Mouse (Mus musculus): ENCODE results near the gene Ssr1.

Ssr1 gene

GRCm38 (mm10) chr13:37993704-37994404, at the start of gene Ssr1:
Gene Ssr1, minus strand, starts transcription at chr13:37994217.
- DNase-seq (ENCODE audit: extremely low read depth, low read depth, low spot score): peak; percentile 8

DNA sequence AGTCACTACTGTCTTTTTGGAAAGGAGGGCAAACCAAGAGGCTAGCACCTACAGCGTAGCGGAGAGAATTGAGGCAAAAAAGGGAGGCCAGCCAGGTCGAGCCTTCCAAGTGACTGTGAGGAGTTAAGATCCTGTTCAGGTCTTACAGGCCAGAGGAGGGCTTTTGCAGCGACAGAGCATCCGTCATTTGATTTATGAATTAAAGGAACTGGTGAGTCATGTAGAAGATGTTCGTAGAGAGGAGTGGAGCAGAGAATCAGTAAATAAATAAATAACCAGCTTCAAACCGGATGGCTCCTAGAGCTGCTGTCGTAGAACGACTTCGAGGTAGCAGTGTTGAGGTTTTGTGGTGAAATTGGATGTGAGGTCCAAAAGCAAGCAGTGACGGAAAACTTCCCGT, 43.8 kb upstream of the Ssr1 start:
- no peak for DNase-seq (ENCODE audit: extremely low read depth, low read depth, low spot score)

DNA sequence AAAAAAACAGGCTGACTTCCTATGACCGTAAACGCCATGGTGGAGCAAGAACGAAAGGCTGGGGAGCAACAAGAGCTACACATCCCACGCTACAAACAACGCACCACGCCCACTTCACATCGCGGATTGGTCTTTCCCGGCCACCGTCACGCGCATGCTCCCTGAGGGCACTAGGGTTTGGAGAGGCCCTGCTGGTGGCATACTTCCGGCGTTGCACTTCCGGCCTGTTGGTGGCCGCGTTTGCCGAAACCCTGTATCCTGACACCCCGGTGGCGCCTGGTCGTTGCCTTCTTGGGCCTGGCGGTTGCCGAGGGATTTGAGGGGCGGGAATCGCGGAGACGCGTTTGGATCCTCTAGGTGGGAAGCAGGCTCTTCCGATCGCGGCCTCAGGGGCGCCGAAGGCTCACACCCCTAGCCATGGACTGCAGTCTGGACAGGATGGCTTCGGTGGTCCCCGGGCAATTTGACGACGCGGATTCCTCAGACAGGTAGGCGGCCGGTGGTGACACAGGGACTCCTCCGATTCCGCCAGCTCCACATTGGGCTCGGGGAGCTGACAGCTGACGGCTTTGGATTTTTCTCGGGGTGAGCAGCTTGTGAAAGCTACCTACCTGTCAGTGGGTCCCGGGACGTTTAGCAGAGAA, 43.1 kb upstream of the Ssr1 start, which contains the start of gene Cage1:
Gene Cage1, minus strand, starts transcription at position 26 of the 644 bp plus-strand sequence.
- DNase-seq (ENCODE audit: extremely low read depth, low read depth, low spot score): peak; percentile 57

GRCm38 (mm10) chr13:38036343-38037043, 42.5 kb upstream of the Ssr1 start, which contains the start of gene Riok1:
Gene Riok1, plus strand, starts transcription at chr13:38036995.
- no peak for DNase-seq (ENCODE audit: extremely low read depth, low read depth, low spot score)

DNA sequence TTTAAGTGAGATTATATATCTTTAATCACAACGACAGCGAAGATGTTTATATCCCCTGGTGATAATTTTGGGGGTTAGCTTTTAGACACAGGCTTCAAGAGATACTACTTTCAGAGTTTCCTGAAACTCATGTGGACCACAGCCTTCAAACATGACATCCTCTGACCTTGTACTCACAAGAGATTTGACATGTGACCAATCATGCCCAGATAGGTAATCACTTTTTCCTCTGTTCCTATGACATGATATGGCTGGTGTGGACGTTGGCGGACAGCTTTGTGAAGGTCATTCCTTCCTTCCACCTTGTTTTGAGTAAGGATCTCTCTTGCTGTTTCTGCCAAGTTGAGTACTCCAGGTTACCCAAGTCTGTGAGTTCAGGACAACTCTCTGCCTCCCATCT, 34.4 kb upstream of the Ssr1 start:
- no peak for DNase-seq (ENCODE audit: extremely low read depth, low read depth, low spot score)

GRCm38 (mm10) chr13:38027618-38028248, 33.7 kb upstream of the Ssr1 start:
- no peak for DNase-seq (ENCODE audit: extremely low read depth, low read depth, low spot score)

- DNase-seq (ENCODE audit: extremely low read depth, low read depth, low spot score): no peak
Measured at GRCm38 (mm10) chr13:38025874-38026273, 31.9 kb upstream of the Ssr1 start.

DNA sequence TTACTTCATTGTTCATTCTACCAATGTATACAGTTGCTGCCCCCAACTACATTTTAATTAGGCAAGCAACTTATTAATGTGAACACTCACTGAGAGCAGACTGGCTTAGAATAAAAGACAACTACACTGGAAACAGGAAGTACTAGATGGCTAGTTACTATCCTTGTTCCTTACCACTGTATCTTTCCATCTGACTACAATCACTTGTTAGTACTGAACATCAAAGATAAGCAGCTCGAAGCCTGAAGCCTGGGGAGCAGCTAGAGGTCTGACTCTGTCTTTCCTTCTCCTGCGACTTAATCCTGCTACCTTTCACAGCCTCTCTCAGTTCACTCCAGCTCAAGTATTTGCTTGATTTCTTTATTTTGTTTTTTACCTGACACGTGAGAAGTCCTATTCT, 24.8 kb upstream of the Ssr1 start:
- no peak for DNase-seq (ENCODE audit: extremely low read depth, low read depth, low spot score)

DNA sequence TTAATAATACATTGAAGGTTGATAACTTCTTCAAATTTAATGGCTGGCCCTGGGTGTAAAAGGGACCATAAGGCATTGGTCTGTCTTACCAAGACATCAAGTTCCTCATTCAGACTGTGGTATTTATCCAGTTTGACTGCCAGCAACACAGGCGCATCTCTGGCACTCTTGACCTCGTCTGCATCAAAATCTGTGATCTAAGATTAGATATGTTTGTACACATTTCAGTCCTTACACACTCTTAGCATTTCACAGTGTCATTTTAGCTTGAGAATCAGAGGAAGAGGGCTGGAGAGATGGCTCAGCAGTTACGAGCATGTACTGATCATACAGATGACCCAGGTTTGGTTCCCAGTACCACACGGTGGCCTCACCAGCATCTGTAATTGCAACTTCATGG, 21.6 kb upstream of the Ssr1 start:
- DNase-seq (ENCODE audit: extremely low read depth, low read depth, low spot score): no peak

DNA sequence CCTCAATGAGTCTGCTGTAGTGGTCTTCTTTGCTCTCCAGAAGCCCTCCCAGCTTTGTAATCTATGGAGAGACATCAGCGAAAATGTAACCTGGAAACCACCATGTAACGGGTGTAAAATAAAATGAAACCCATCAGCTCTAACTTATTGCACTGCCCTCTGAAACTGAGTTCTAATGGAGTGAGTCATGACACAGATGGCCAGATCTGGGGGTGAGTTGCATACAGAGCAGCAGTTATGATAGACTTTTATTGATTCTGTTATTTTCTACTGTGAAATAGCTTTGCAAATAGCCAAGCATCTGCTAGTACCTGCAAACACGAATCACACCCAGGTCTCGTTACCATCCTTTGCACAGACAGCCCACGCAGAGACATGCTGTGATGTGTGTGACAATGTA, 18.4 kb upstream of the Ssr1 start:
- DNase-seq (ENCODE audit: extremely low read depth, low read depth, low spot score): no peak

- DNase-seq (ENCODE audit: extremely low read depth, low read depth, low spot score): no peak
Measured at GRCm38 (mm10) chr13:38010444-38010910, 16.5 kb upstream of the Ssr1 start.

DNA sequence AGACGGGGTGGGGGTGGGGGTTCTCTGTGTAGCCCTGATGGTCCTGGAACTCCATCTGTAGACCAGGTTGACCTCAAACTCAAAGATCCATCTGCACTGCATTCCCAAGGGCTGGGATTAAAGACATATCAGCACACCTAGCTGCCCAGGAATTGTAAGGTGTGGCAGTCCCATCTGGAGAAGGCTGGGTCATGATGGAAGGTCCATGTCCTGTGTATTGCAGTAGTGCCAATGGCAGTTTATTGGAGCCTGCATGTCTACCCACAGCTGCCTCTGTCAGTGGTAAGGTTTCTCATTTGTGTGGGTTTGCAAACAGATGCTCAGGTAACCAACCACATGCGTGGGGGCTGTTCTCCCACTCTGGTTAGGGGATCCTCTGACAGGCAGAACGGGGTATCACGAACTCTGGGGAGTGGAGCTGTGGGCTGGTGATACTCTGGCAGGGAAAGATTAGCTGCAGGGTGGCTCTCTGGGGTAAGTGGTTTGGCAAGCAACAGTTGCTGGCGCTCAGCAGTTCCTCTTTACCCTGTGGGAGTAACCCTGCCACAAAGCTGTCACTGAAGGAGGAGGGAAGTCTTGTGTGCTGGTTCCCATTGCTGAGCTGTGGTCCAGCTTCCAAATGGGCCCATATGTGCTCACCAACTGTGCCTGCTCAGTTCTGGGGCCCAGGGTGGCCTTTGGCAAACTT, 15.8 kb upstream of the Ssr1 start:
- no peak for DNase-seq (ENCODE audit: extremely low read depth, low read depth, low spot score)

DNA sequence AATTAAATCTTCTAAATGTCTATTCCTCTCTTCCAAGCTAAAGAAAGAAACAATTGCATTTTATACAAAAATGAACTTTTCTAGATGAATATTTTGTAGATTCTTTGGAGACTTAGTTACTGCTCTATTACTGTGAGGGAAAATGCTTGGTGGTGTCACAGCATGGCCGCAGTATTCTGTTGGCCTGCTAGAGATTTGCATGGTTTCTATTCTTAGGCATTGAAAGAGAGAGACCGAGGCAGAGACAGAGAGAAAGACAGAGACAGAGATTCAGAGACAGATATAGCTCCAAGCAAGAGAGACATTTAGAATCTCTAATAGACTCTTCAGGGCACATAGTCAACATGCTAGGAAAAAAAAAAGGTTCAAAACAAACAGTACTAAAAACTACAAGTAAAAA, 14.0 kb upstream of the Ssr1 start:
- DNase-seq (ENCODE audit: extremely low read depth, low read depth, low spot score): no peak

- no peak for DNase-seq (ENCODE audit: extremely low read depth, low read depth, low spot score)
Measured at GRCm38 (mm10) chr13:38002461-38002860, 8.4 kb upstream of the Ssr1 start.

- DNase-seq (ENCODE audit: extremely low read depth, low read depth, low spot score): no peak
Measured at GRCm38 (mm10) chr13:37999713-38000112, 5.7 kb upstream of the Ssr1 start.

DNA sequence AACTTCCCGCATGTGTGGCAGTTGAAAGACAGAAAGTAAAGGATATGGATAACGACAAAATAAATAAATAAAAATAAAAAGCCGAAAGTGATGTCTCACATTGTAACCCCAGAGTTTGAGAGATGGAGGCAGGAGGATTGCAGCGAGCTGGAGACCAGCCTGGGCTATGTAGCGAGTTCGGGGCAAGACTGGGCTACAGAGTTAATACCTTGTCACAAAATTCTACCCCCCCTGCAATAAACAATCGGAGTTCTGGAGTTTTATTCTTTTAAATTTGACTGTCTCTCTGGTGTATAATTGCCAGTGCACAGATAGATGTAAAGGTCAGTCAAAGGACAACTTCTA, 360 bp upstream of the Ssr1 start:
- no peak for DNase-seq (ENCODE audit: extremely low read depth, low read depth, low spot score)

- no peak for DNase-seq (ENCODE audit: extremely low read depth, low read depth, low spot score)
Measured at GRCm38 (mm10) chr13:37993376-37993703, 677 bp downstream of the Ssr1 start.

- DNase-seq (ENCODE audit: extremely low read depth, low read depth, low spot score): no peak
Measured at GRCm38 (mm10) chr13:37992638-37993371, 1.2 kb downstream of the Ssr1 start.

GRCm38 (mm10) chr13:37989701-37990100, 4.3 kb downstream of the Ssr1 start:
- no peak for DNase-seq (ENCODE audit: extremely low read depth, low read depth, low spot score)

GRCm38 (mm10) chr13:37986166-37986565, 7.9 kb downstream of the Ssr1 start:
- DNase-seq (ENCODE audit: extremely low read depth, low read depth, low spot score): no peak

Measured in fat pad, adult 2 months (tissue).